Mouse (Mus musculus): ENCODE measurements around the gene Gm12355. TPM values are rescaled to one million over a fixed set of nuclear protein-coding genes. Genes with fewer than 3 reads are reported as not detected.

Gm12355 gene
- polyA plus RNA-seq, 1 experiment from 2014 or later: 0.80 TPM

GRCm38 (mm10) chr11:98599291-98599690 is 26.2 kb downstream of the Gm12355 start:
- Histone ChIP-seq H3K27me3 (peaks cover 61% of the 10 kb centered on the region), H3K36me3 (no peaks in the 10 kb centered on the region), H3K9ac (no peak overlapping the region), H3K4me2 (no peak overlapping the region), H3K4me3 (no peak overlapping the region), H3K9me3 (no peaks in the 10 kb centered on the region), H3K27ac (no peak overlapping the region), H3K4me1 (peaks cover 12% of the 10 kb centered on the region; the same call in 1 of the 2 replicates)
- whole genome bisulfite sequencing: 45% methylated on average over 18 of the region's 18 CpGs
- no peak for ATAC-seq (ENCODE audit: insufficient number of reproducible peaks, insufficient read depth, low FRiP score, low TSS enrichment, low read depth)

- H3K27me3 ChIP-seq: peaks cover 61% of the 10 kb centered on the region
- H3K27ac ChIP-seq: no peak overlapping the region
- no peak for ATAC-seq (ENCODE audit: insufficient number of reproducible peaks, insufficient read depth, low FRiP score, low TSS enrichment, low read depth)
- 0 out of 2 replicates have a peak overlapping the region, but pooled peaks have one; percentile 3 for H3K4me2 ChIP-seq
- H3K4me1 ChIP-seq: peaks cover 12% of the 10 kb centered on the region; the same call in 1 of the 2 replicates
- 62% methylated on average over 18 of the region's 18 CpGs for WGBS
- no peak overlapping the region for H3K4me3 ChIP-seq
- H3K9ac ChIP-seq: no peak overlapping the region
- no peaks in the 10 kb centered on the region for H3K9me3 ChIP-seq
- no peaks in the 10 kb centered on the region for H3K36me3 ChIP-seq
These were observed 26.6 kb downstream of the Gm12355 start for GRCm38 (mm10) chr11:98598851-98599290.

DNA sequence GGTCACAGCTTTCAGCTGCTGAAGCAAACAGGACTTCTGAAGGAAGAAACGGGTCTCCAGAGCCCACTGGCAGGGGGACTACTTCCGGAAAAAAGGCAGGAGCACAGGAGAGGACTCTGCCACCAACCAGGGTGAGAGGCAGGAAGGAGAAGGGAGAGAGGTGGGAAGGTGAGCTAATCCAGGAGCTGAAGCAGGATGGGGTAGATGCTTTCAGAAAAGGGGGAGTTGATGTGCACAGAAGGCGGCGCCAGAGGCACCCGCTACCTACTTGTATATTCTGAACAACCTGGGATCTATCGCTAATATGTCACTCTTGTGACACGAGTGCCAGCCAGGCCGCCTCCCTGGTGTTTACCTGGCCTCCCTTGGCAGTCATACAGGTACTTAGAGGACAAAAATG is 27.5 kb downstream of the Gm12355 start, which contains the start of gene Lrrc3c:
Lrrc3c (plus strand) TSS at position 301 of the 400 bp plus-strand sequence.
- no peak for ATAC-seq (ENCODE audit: insufficient number of reproducible peaks, insufficient read depth, low FRiP score, low TSS enrichment, low read depth)
- H3K36me3 ChIP-seq: no peaks in the 10 kb centered on the region
- no peaks in the 10 kb centered on the region for H3K9me3 ChIP-seq
- H3K4me3 ChIP-seq: no peak within 1 kb of the TSS
- H3K4me1 ChIP-seq: peaks cover 12% of the 10 kb centered on the region; the same call in 1 of the 2 replicates
- H3K4me2 ChIP-seq: 0 out of 2 replicates have a peak within 1 kb of the TSS, but pooled peaks have one; percentile 3
- H3K27me3 ChIP-seq: peaks cover 56% of the 10 kb centered on the region
- 0 out of 2 replicates have a peak within 1 kb of the TSS, but pooled peaks have one; percentile 44 for H3K9ac ChIP-seq
- no peak within 1 kb of the TSS for H3K27ac ChIP-seq
- 79% methylated on average over 8 of the region's 8 CpGs for WGBS

DNA sequence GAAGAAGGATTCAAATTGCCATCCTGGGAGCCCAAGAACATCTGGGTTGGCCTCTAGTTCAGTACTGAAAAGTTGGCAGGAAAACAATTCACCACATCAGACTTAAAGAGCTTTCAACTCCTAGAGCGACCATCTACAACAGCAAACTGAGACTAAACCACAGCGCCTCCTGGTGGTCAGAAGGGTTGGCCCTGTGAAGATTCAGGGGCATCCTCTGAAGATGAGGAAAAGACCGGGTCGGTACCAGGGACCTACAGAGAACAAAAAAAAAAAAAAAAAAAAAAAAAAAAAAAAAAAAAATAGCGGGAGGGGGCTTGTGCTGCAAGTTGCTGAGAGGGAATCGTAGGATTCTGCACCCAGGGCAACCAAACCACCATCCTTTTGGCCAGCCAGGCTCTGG is 28.1 kb downstream of the Gm12355 start:
- 30% methylated on average over 6 of the region's 6 CpGs for WGBS

GRCm38 (mm10) chr11:98595955-98596354 is 29.5 kb downstream of the Gm12355 start:
- Histone ChIP-seq H3K9me3 (no peaks in the 10 kb centered on the region), H3K27me3 (peaks cover 40% of the 10 kb centered on the region)
- 75% methylated on average over 3 of the region's 3 CpGs for WGBS

More for the DNA sequence above, 28.1 kb downstream of the Gm12355 start:
- H3K4me1 ChIP-seq: peaks cover 12% of the 10 kb centered on the region; the same call in 1 of the 2 replicates
- no peak overlapping the region for H3K4me2 ChIP-seq
- no peaks in the 10 kb centered on the region for H3K9me3 ChIP-seq
- no peak for ATAC-seq (ENCODE audit: insufficient number of reproducible peaks, insufficient read depth, low FRiP score, low TSS enrichment, low read depth)
- no peaks in the 10 kb centered on the region for H3K36me3 ChIP-seq
- H3K9ac ChIP-seq: 0 out of 2 replicates have a peak overlapping the region, but pooled peaks have one; percentile 44
- H3K27me3 ChIP-seq: peaks cover 50% of the 10 kb centered on the region
- H3K4me3 ChIP-seq: no peak overlapping the region
- H3K27ac ChIP-seq: no peak overlapping the region

DNA sequence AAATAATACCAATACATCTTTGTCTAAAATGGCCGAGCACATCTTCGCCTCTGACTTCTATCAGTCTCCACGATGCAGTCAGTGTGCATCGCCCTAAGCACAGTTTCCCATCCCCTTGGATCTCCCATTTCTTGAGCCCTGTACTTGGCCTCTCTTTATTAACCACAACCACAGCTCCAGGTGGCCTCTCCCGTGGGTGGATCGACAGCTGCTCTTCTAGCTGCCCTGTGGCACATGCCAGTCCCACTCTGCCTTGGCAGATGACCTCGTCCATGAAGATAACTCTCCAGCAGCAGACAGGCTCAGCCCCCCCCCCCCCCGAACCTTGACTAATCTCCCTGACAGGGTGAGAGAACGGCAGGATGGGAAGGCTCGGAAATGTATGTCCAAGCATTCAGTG is 30.0 kb downstream of the Gm12355 start:
- H3K4me2 ChIP-seq: no peak overlapping the region
- H3K36me3 ChIP-seq: no peaks in the 10 kb centered on the region
- no peaks in the 10 kb centered on the region for H3K9me3 ChIP-seq
- no peak for ATAC-seq (ENCODE audit: insufficient number of reproducible peaks, insufficient read depth, low FRiP score, low TSS enrichment, low read depth)
- 0 out of 2 replicates have a peak, but pooled peaks cover 7% of the 10 kb centered on the region for H3K4me1 ChIP-seq
- H3K27me3 ChIP-seq: peaks cover 35% of the 10 kb centered on the region
- no peak overlapping the region for H3K4me3 ChIP-seq
- WGBS: 75% methylated on average over 10 of the region's 10 CpGs
- no peak overlapping the region for H3K9ac ChIP-seq
- H3K27ac ChIP-seq: no peak overlapping the region

More at GRCm38 (mm10) chr11:98595955-98596354, 29.5 kb downstream of the Gm12355 start:
- H3K4me1 ChIP-seq: 0 out of 2 replicates have a peak, but pooled peaks cover 7% of the 10 kb centered on the region
- no peaks in the 10 kb centered on the region for H3K36me3 ChIP-seq
- no peak overlapping the region for H3K4me2 ChIP-seq
- H3K9ac ChIP-seq: no peak overlapping the region
- no peak overlapping the region for H3K4me3 ChIP-seq
- no peak for ATAC-seq (ENCODE audit: insufficient number of reproducible peaks, insufficient read depth, low FRiP score, low TSS enrichment, low read depth)
- H3K27ac ChIP-seq: no peak overlapping the region

GRCm38 (mm10) chr11:98595021-98595420 is 30.4 kb downstream of the Gm12355 start:
- H3K9me3 ChIP-seq: no peaks in the 10 kb centered on the region
- no peak overlapping the region for H3K27ac ChIP-seq
- 76% methylated on average over 6 of the region's 6 CpGs for WGBS
- H3K36me3 ChIP-seq: no peaks in the 10 kb centered on the region
- no peak overlapping the region for H3K4me3 ChIP-seq
- H3K4me2 ChIP-seq: no peak overlapping the region
- ATAC-seq (ENCODE audit: insufficient number of reproducible peaks, insufficient read depth, low FRiP score, low TSS enrichment, low read depth): no peak
- H3K9ac ChIP-seq: no peak overlapping the region
- H3K4me1 ChIP-seq: 0 out of 2 replicates have a peak, but pooled peaks cover 7% of the 10 kb centered on the region
- peaks cover 31% of the 10 kb centered on the region for H3K27me3 ChIP-seq

GRCm38 (mm10) chr11:98590548-98591445 is 34.7 kb downstream of the Gm12355 start:
- 74% methylated on average over 19 of the region's 19 CpGs for WGBS

DNA sequence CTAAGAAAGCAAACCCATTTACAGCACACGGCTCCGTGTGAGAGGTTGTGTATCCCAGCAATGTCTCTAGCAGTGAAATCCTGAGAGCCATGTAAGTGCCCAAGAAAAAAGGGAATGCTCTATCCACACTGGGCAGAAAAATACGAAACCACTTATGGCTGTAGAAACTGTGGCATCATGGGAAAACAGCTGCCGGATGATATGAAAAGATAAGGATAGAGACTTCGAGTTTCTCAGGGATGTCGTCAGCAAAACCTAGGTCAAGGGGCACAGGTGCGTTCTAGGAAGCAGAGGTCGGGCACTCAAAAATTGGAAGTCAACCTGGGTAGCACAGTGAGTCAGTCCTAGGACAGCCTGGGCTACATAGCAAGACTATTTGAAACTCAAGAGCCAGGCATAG is 36.2 kb downstream of the Gm12355 start:
- no peak overlapping the region for H3K27ac ChIP-seq
- no peak overlapping the region for H3K9ac ChIP-seq
- no peaks in the 10 kb centered on the region for H3K9me3 ChIP-seq
- H3K4me1 ChIP-seq: peaks cover 33% of the 10 kb centered on the region
- no peak overlapping the region for H3K4me3 ChIP-seq
- H3K4me2 ChIP-seq: no peak overlapping the region
- WGBS: 73% methylated on average over 8 of the region's 8 CpGs
- H3K36me3 ChIP-seq: no peaks in the 10 kb centered on the region
- H3K27me3 ChIP-seq: peaks cover 4% of the 10 kb centered on the region; the same call in 1 of the 2 replicates
- ATAC-seq (ENCODE audit: insufficient number of reproducible peaks, insufficient read depth, low FRiP score, low TSS enrichment, low read depth): no peak

More at GRCm38 (mm10) chr11:98590548-98591445, 34.7 kb downstream of the Gm12355 start:
- no peaks in the 10 kb centered on the region for H3K9me3 ChIP-seq
- no peak overlapping the region for H3K4me3 ChIP-seq
- peaks cover 21% of the 10 kb centered on the region for H3K4me1 ChIP-seq
- H3K9ac ChIP-seq: no peak overlapping the region
- no peaks in the 10 kb centered on the region for H3K36me3 ChIP-seq
- H3K27me3 ChIP-seq: peaks cover 4% of the 10 kb centered on the region; the same call in 1 of the 2 replicates
- H3K27ac ChIP-seq: no peak overlapping the region
- ATAC-seq (ENCODE audit: insufficient number of reproducible peaks, insufficient read depth, low FRiP score, low TSS enrichment, low read depth): no peak
- H3K4me2 ChIP-seq: no peak overlapping the region

- peak overlapping the region; percentile 88 for H3K4me2 ChIP-seq
- WGBS: 52% methylated on average over 6 of the region's 6 CpGs
- H3K36me3 ChIP-seq: peaks cover 4% of the 10 kb centered on the region; the same call in 1 of the 2 replicates
- ATAC-seq (ENCODE audit: insufficient number of reproducible peaks, insufficient read depth, low FRiP score, low TSS enrichment, low read depth): no peak
- no peak overlapping the region for H3K27ac ChIP-seq
- H3K4me1 ChIP-seq: peaks cover 33% of the 10 kb centered on the region
- H3K27me3 ChIP-seq: peaks cover 4% of the 10 kb centered on the region; the same call in 1 of the 2 replicates
- no peak overlapping the region for H3K4me3 ChIP-seq
- H3K9ac ChIP-seq: no peak overlapping the region
- no peaks in the 10 kb centered on the region for H3K9me3 ChIP-seq
These were observed 36.6 kb downstream of the Gm12355 start for GRCm38 (mm10) chr11:98588833-98589281.

DNA sequence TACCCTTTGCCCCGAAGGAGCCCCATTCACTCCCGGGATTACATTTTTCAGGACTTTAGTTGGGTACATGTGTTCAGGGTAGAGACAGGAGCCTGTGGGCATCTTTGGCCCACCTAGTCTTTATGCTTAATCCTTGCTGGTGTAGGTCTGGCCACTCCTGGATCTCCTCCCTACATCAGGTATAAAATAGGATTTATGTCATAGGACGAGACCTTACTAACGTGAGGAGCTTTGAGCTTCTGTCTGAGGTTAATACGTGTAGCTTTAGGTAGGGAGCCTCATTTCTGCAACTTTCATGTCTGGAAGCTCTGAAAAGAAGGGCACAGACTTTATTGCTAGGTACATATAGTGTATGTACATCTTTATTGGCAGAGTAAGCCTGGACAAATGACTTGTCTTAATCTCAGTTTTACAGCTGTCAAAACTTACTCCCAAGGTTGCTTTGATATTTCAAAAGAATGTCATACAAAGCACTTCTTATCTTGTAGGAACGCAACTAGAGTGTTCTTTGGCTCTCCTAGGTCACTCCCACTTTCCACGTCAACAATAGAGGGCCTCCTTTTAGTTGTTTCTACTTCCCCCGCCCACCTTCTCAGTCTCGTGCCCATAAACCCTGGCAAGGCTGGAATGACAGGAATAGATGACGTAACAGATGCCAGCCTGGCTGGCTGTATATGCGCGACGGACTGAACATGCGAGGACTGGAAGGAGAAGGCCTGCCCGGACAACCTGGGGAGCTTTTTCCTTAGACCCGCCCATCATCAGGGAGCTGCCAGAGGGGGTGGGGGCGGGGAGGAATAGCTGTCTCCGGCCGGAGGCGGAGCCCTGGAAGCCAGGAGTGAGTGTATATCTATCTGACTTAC is 37.5 kb downstream of the Gm12355 start:
- WGBS: 6% methylated on average over 20 of the region's 20 CpGs
- Histone ChIP-seq H3K27ac (peak overlapping the region; percentile 85), H3K9ac (peak overlapping the region; percentile 90), H3K36me3 (peaks cover 12% of the 10 kb centered on the region), H3K4me1 (peaks cover 33% of the 10 kb centered on the region), H3K4me2 (peak overlapping the region; percentile 88), H3K27me3 (peaks cover 4% of the 10 kb centered on the region; the same call in 1 of the 2 replicates), H3K4me3 (peak overlapping the region; percentile 86), H3K9me3 (no peaks in the 10 kb centered on the region)
- peak; percentile 53 for ATAC-seq (ENCODE audit: insufficient number of reproducible peaks, insufficient read depth, low FRiP score, low TSS enrichment, low read depth)

Measured in embryonic facial prominence, embryonic 13.5 days (tissue).